Mouse (Mus musculus) cortical plate, adult 2 months (tissue): ENCODE data around the gene Dek.

ENCODE experiments used
- CTCF ChIP-seq: fragments of 200-500 bp; IDR thresholded peaks from 2 replicates; pipeline ENCODE4 v1.5.1; 2011; ENCODE audit warnings: mild to moderate bottlenecking, control low read depth, low read length; ENCODE audit not compliant: insufficient read depth; ENCODE audit errors: extremely low read depth
- POLR2A ChIP-seq: fragments of 200-500 bp; IDR thresholded peaks from 2 replicates; pipeline ENCODE4 v1.6.1; 2011; ENCODE audit warnings: mild to moderate bottlenecking, low read length, control low read depth; ENCODE audit not compliant: insufficient read depth; ENCODE audit errors: extremely low read depth

DNA sequence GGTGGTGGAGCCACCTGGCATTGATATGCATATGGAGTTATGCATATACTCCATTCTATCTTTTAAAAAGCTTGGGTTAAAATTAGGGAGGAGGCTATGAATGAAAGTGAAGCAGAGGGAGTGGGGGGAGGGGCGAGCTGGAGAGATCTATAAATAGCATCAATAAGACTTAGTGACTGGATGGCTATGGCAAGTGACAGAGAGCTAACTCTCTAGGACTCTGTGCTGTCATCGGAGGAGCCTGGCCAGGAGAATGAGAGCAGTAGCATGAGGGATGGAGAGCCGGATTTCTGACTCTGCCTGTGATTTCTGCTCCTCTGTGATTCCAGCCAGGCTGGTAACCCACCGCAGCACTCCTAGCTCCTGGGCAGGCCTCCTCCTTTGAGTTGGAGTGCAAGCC lies 23.1 kb upstream of the Dek start:
- TF ChIP-seq POLR2A = no peak
- TF ChIP-seq CTCF = no peak
